Mouse (Mus musculus): ENCODE results near the gene Inpp4a.

DNA sequence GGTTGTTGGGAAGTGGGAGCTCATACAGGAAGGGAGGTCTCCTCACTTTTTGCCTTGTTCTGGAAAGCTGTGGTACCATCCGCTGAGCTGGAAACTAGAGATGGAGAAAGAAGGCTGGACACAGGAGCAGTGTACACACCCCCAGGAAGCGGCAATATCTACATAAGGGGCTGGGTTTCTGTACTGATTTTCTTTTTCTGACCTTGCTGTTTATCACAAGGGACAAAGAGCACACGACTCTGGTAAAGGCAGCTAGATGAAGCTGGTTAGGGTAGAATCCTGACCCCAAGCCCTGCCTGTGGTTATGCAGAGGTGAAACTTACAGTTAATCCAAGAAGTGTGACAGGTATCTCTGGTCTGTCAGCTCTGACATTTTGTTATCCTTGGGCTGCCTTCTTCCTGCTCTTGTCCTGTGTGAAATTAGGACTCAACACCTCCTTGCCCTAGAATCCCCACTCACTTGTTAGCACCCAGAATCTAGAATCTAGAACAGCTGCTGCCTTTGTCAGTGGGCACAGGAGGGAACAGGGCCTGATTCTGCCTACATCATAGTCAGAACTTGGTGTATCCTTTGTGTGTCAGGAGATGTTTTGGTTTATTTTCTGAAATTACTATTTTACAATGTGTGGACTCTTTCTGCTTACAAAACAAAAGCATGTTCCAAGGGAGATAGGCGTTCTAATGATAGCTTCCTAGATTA is 34.2 kb downstream of the Inpp4a start:
- TF ChIP-seq CTCF (IDR thresholded peaks at IDR 0.05; ENCODE audit: borderline replicate concordance, insufficient read depth, low read length), result no peak
- no peak for TF ChIP-seq POLR2A (IDR thresholded peaks at IDR 0.05; ENCODE audit: low read depth, low read length)

Data from embryonic fibroblast, embryonic 13.5 days (primary cell).